Mouse (Mus musculus) lung, embryonic 14.5 days (tissue): ENCODE results near the gene Fkbp14. TPM values are rescaled to one million over a fixed set of nuclear protein-coding genes. Genes with fewer than 3 reads are reported as not detected.

Source experiments
- ATAC-seq: fragments of 200-750 bp; cut with Nextera tagmentation; 2 replicates; pipeline ENCODE4 v1.8.0; 2017; ENCODE audit warnings: mild to moderate bottlenecking, moderate TSS enrichment, moderate library complexity; ENCODE audit not compliant: insufficient read depth
- DNase-seq: peaks from one replicate; pipeline ENCODE4 v3.0.0-alpha.2; 2015
- H3K27ac ChIP-seq: fragments of 300-500 bp; sonication (generic); 2 replicates; pipeline ENCODE4 v1.5.1; 2014; ENCODE audit warnings: low read depth, mild to moderate bottlenecking, moderate library complexity
- H3K27me3 ChIP-seq: fragments of 300-500 bp; sonication (generic); 2 replicates; pipeline ENCODE4 v1.6.1; 2014; ENCODE audit warnings: low read length, control low read depth; ENCODE audit not compliant: insufficient read depth
- H3K36me3 ChIP-seq: fragments of 300-500 bp; sonication (generic); 2 replicates; pipeline ENCODE4 v1.6.1; 2014; ENCODE audit warnings: control low read depth; ENCODE audit not compliant: insufficient read depth
- H3K4me1 ChIP-seq: fragments of 300-500 bp; sonication (generic); 2 replicates; pipeline ENCODE4 v1.6.1; 2014; ENCODE audit warnings: antibody characterized with exemption, control low read depth; ENCODE audit not compliant: insufficient read depth
- H3K4me2 ChIP-seq: fragments of 300-500 bp; sonication (generic); 2 replicates; pipeline ENCODE4 v1.6.1; 2014; ENCODE audit warnings: mild to moderate bottlenecking
- H3K4me3 ChIP-seq: fragments of 300-500 bp; sonication (generic); 2 replicates; pipeline ENCODE4 v1.5.1; 2014; ENCODE audit warnings: low read depth, low read length
- H3K9ac ChIP-seq: fragments of 300-500 bp; sonication (generic); 2 replicates; pipeline ENCODE4 v1.6.1; 2014
- H3K9me3 ChIP-seq: fragments of 300-500 bp; sonication (generic); 2 replicates; pipeline ENCODE4 v1.6.1; 2016; ENCODE audit warnings: low read depth, low read length, control low read depth
- CTCF ChIP-seq: IDR thresholded peaks from 2 replicates; pipeline ENCODE4 v1.5.1; 2016; ENCODE audit warnings: antibody characterized with exemption, low read depth
- WGBS: fragments of 180-500 bp; shearing (Covaris S2); extraction: QIAGEN DNeasy Blood & Tissue Kit; methylation state at CpG from one replicate; pipeline ENCODE4 v1.1.7; 2014; 5-methylcytosine and 5-hydroxymethylcytosine counted together
- polyA plus RNA-seq: library from polyadenylated mRNA; unstranded; fragments of >200 nt; fragmentation: Nextera tagmentation; extraction: Ambion mirVana; gene quantifications from 2 replicates; pipeline ENCODE4 v1.2.1, GENCODE M21; 2014

Gene Fkbp14
- polyA plus RNA-seq, 1 experiment from 2014 or later: 21.5 TPM

DNA sequence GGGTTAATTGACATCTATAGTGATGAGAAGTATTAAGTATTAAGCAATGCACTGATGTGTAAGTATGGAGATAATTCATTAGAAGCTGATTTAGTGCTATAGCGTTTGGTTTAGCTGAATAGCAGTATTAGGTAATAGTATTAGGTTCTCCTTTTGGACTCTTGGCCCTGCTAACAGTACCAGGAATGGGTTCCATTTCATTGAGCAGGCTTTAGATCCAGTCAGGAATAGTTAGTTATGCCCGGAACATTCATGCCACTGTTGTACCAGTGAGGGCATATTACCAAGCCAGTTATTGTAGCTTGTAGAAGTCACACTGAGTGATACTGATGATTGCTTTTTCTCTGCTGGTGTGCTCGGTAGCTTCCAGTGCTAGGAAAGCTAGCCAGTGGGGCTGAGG is 603 bp upstream of the Fkbp14 start:
- Histone ChIP-seq H3K4me2 (no peak overlapping the region), H3K4me3 (no peak overlapping the region)
- WGBS: 86% methylated on average over 3 of the region's 3 CpGs

DNA sequence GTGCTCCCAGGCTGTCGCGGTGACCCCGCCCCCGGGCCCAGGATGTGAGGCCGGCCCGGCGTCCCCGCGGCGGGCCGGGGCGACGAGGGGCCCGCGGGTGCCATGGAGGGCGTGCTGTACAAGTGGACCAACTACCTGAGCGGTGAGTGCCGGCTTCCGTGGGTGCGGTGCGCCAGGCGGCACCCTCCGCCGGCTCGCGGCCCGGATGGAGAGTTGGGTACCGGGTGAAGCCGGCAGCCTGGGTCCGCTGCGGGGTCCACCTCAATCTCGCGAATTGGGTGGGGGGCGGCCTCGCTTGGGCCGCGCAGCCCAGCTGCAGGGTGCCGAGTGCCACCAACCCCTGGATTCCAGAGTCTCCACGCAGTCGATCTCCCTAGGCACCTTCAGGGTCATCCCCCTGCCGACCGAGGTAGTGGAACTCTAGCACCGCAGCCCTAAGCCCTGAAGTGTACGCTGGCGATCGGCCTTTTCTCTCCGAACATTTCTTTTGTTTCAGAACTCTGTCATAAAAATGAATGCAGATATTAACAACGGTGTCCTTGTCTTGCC is 1.7 kb downstream of the Fkbp14 start:
- H3K4me3 ChIP-seq: peak overlapping the region; percentile 88
- DNase-seq (peak; percentile 38), ATAC-seq (no peak)
- no peak for TF ChIP-seq CTCF
- under 1% methylated on average over 44 of the region's 48 CpGs for WGBS
- peak overlapping the region; percentile 79 for H3K4me2 ChIP-seq
- peaks cover 12% of the 10 kb centered on the region; the same call in 1 of the 2 replicates for H3K4me1 ChIP-seq
- H3K9ac ChIP-seq: peak overlapping the region; percentile 78
- H3K9me3 ChIP-seq: no peaks in the 10 kb centered on the region
- H3K27me3 ChIP-seq: no peaks in the 10 kb centered on the region
- no peaks in the 10 kb centered on the region for H3K36me3 ChIP-seq
- peak overlapping the region; percentile 64; the same call in 1 of the 2 replicates for H3K27ac ChIP-seq

More for the DNA sequence above, 603 bp upstream of the Fkbp14 start:
- Histone ChIP-seq H3K27me3 (no peaks in the 10 kb centered on the region), H3K4me1 (0 out of 2 replicates have a peak, but pooled peaks cover 2% of the 10 kb centered on the region), H3K9ac (no peak overlapping the region), H3K27ac (no peak overlapping the region), H3K36me3 (no peaks in the 10 kb centered on the region), H3K9me3 (no peaks in the 10 kb centered on the region)
- DNase-seq (no peak), ATAC-seq (no peak)
- TF ChIP-seq CTCF: no peak

DNA sequence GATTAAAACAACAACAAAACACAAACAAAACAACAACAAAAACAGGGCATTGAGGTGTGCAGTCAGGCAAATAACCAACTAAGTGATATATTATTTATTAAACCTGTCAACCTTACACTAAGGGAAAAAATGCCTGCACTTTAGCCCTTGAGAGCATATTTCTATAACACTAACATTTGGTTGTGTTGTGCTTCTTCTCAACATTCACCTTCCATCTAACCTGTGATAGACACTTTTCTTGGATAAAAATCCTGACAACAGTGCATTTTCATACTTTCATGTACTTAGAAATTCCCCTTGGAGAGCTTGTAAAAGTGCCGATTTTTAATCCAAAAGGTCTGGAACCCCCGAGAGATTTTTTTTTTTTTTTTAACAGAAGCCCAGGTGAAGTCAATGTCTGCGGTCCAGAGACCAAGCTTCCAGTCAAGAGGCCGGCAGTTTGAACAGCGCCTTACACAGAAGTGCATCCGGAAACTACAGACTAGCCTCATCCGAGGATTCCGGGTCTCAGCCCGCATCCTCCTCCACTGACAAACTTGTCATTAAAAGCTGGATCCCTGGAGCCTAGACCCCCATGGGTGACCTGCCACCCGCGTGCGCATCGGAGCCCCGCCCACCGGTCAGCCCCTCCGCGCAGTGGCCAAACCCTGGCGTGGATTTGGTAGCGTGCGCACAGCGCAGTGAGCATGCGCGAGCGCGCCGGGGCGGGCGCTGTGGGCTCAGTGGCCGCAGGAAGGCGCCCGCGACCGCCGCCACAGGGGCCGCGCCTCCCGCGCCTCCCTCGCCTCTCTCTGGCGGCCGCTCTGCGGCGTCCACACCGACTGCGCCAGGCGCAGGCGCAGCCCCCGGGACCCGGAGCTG is 2.4 kb downstream of the Fkbp14 start, which contains the start of gene Plekha8:
TSS of gene Plekha8 (plus strand) at position 643 of the 861 bp plus-strand sequence.
- Histone ChIP-seq H3K4me2 (peak within 1 kb of the TSS; percentile 79), H3K4me3 (peak within 1 kb of the TSS; percentile 88), H3K27ac (peak within 1 kb of the TSS; percentile 64; the same call in 1 of the 2 replicates), H3K9ac (peak within 1 kb of the TSS; percentile 78), H3K4me1 (peaks cover 12% of the 10 kb centered on the region; the same call in 1 of the 2 replicates), H3K27me3 (no peaks in the 10 kb centered on the region), H3K9me3 (no peaks in the 10 kb centered on the region), H3K36me3 (no peaks in the 10 kb centered on the region)
- under 1% methylated on average over 49 of the region's 49 CpGs for WGBS
- TF ChIP-seq CTCF: peak; percentile 5; the same call in 1 of the 2 replicates
- peak; percentile 94 for ATAC-seq
- DNase-seq: peak; percentile 98

DNA sequence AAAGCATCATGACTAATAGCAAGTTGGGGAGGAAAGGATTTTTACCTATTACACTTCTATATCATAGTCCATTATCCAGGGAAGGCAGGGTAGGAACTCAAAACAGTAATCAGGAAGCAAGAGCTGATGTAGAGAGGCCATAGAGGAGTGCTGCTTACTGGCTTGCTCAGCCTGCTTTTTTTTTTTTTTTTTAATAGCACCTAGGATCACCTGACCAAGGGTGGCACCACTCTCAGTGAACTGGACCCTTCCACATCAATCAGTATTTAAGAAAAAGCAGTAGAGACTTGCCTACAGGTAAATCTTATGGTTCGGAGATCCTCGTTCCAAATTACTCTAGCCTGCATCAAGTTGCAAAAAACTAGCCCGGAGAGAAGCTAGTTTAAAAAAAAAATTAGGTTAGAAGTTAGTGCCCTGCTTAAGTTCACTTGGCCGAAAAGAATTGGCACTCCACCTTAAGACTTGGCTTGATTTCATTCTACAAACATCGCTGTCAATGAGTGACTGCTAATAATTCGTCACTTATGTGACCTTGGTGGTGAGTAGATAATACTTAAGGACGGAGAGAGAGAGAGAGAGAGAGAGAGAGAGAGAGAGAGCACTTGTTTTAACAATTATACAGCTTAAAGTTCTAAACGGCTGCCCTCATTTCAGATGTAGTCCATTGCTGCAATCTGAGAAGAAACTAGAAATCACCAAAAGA is 3.2 kb downstream of the Fkbp14 start:
- ATAC-seq: no peak
- DNase-seq: no peak
- H3K4me1 ChIP-seq: peaks cover 12% of the 10 kb centered on the region; the same call in 1 of the 2 replicates
- H3K4me3 ChIP-seq: peak overlapping the region; percentile 51
- no peaks in the 10 kb centered on the region for H3K27me3 ChIP-seq
- TF ChIP-seq CTCF: no peak
- H3K27ac ChIP-seq: no peak overlapping the region
- H3K9ac ChIP-seq: peak overlapping the region; percentile 63; the same call in 1 of the 2 replicates
- H3K36me3 ChIP-seq: no peaks in the 10 kb centered on the region
- 37% methylated on average over 8 of the region's 8 CpGs for WGBS
- no peaks in the 10 kb centered on the region for H3K9me3 ChIP-seq
- H3K4me2 ChIP-seq: peak overlapping the region; percentile 79

DNA sequence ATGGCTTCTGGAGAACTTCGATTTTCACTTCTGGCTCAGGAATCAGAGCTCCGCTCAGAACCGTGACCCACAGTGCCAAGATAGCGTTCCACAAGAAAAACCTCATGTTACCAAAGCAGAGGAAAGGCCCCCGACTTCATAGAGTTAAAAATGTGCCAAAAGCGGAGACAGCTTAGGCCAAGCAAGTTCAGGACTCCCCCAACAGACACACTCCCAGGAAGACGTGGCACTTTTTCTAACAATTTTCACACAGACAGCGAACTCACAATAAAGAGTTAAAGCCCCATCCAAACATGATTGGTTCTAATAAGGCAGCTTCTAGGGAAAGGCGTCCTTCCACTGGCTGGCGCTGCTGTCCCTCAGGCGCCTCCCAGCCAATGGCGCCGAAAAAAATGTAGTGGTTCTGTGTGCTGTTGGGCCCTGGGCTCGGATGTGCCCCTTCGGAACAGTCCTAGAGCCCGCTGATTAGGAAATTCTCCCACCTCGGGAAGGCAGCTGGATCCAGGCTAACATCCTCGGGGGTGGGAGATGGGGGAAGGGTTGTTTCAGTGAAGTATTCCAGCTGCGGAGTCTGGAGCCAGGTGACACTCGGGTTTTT is 4.1 kb downstream of the Fkbp14 start:
- Histone ChIP-seq H3K9me3 (no peaks in the 10 kb centered on the region), H3K27ac (0 out of 2 replicates have a peak overlapping the region, but pooled peaks have one; percentile 40), H3K4me2 (peak overlapping the region; percentile 74), H3K9ac (peak overlapping the region; percentile 63), H3K27me3 (no peaks in the 10 kb centered on the region), H3K36me3 (no peaks in the 10 kb centered on the region), H3K4me3 (peak overlapping the region; percentile 51), H3K4me1 (peaks cover 12% of the 10 kb centered on the region; the same call in 1 of the 2 replicates)
- DNase-seq (peak; percentile 95), ATAC-seq (peak; percentile 87)
- no peak for TF ChIP-seq CTCF
- under 1% methylated on average over 20 of the region's 20 CpGs for WGBS

DNA sequence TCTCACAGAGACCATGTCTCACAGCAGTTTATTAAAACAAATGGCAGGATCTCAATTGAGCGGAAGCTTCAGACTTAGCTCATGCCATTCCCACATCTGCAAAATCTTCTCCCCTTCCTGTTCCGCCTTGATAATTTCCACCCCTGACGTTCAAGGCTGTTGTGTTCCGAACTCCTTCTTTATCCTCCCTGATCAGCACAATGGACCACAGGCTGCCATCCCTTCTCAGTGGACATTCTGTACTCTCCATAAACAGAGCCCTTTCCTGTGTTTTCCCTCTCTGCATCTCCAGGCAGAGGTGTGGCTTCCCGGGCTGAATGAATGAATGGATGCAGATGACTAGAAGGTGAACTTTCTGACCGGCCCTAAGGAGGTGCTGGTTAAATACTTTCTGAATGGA is 5.3 kb downstream of the Fkbp14 start:
- no peak for TF ChIP-seq CTCF
- ATAC-seq: no peak
- H3K9me3 ChIP-seq: no peaks in the 10 kb centered on the region
- peak overlapping the region; percentile 74 for H3K4me2 ChIP-seq
- H3K4me1 ChIP-seq: peaks cover 12% of the 10 kb centered on the region; the same call in 1 of the 2 replicates
- H3K27ac ChIP-seq: no peak overlapping the region
- H3K4me3 ChIP-seq: peak overlapping the region; percentile 51
- no peaks in the 10 kb centered on the region for H3K36me3 ChIP-seq
- no peaks in the 10 kb centered on the region for H3K27me3 ChIP-seq
- peak overlapping the region; percentile 1 for H3K9ac ChIP-seq
- WGBS: 42% methylated on average over 6 of the region's 6 CpGs
- DNase-seq: no peak
